Mouse (Mus musculus) spleen, adult 2 months (tissue): ENCODE measurements at regions not wholly inside any gene's neighbourhood (a gene's known extent, or its start where the extent isn't known, plus 50 kb on each side); places are given as distances from the start of the nearest gene placed in this dataset.

ENCODE experiments used
- CTCF ChIP-seq: fragments of 200-500 bp; IDR thresholded peaks from 2 replicates; pipeline ENCODE4 v1.5.1; 2011; ENCODE audit warnings: mild to moderate bottlenecking, inconsistent platforms; ENCODE audit not compliant: insufficient read depth, insufficient read length, insufficient replicate concordance; ENCODE audit errors: extremely low read depth
- POLR2A ChIP-seq: fragments of 200-500 bp; IDR thresholded peaks from 2 replicates; pipeline ENCODE4 v1.6.1; 2011; ENCODE audit warnings: low read depth, low read length, inconsistent platforms

DNA sequence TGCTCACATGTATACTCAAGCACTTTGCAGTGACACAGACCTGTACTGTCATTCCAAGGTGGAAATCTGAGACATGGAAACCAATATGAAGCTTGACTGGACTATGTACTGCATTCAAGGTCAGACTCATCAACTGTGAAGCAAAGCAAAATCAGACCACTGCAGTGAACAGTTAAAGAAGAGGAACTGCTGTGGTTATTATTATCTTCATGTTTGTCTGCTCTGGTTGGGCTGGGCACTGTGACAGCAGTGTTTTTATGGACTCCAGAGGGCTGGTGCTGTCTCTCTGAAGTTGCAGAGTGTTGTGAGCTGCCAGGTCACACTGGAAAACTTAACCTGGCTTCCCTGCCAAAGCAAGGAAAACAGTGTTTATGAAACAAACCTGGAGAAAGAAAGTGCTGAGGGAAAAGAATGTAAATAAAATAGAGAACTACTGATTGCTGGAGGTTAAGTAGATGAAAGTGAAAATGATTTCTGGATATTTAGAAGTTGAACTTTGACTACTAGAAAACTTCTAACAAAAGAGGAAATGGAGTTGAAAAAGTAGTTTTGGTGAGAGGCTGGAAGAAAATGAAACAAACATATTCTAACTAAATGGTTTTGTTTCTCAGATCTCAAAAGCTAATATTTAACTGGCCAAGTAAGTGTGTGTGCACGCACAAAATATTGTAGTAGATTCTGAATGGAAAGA lies 181.7 kb downstream of the Gm28710 start:
- TF ChIP-seq CTCF = no peak
- no peak for TF ChIP-seq POLR2A
